Mouse (Mus musculus) monocyte, adult 2 months (primary cell): ENCODE measurements around the gene Tmem39b.
A peak's percentile ranks its signal among the peaks of the same experiment; 100 is the strongest.
"Not testable (repeated sequence)": the region's sequence is repeated elsewhere in the genome, so short reads cannot be mapped to it uniquely, and the experiment has no call there.

Experiments
- DNase-seq, 2 experiments: peaks; one replicate each; pipeline ENCODE4 v3.0.0; 2022; ENCODE audit warnings: low spot score in 2 of 2, low read depth in 1 of 2

Tmem39b gene

DNA sequence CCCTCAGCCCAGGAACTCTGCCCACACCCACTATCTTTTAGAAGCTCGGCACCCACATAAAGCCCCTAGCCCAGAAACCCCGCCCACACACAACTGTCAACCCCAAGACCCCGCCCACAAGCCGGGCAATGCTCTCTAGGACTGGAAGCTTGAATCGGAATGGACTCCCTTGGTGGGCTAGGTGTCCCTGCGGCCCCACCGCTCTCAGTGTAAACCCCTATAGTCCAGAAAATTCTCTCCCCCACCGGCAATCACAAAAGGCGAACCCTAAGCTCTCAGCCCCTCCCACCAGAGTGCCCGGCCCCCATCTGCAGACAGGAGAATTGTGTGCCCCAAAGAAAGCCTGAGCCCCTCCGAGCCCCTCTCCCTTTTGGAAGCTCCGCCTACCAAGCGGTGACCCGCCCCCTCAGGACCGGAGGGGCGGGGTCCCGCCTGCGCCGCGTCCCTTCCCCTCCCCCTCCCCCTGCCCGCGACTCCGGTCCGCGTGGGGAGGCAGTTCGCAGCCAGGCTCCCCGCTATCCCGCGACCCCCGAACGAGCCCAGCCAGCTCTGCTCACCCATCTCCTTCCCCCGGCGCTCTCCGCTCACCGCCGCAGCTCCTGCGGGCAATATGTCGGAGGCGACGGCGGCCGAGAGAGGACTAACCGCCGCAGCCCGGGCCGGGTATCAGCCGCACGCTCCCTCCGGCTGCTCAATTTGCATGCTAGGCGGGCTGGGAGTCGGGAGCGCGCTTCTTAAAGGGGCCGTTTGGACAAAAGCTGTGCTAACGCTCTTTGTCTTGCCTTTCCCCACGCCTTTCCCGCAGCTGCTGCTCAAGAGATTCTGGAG is at the start of gene Tmem39b:
Gene Tmem39b (minus strand): TSS at position 681 of the 828 bp plus-strand sequence.
- DNase-seq, result peak; percentile 54 to 72

DNA sequence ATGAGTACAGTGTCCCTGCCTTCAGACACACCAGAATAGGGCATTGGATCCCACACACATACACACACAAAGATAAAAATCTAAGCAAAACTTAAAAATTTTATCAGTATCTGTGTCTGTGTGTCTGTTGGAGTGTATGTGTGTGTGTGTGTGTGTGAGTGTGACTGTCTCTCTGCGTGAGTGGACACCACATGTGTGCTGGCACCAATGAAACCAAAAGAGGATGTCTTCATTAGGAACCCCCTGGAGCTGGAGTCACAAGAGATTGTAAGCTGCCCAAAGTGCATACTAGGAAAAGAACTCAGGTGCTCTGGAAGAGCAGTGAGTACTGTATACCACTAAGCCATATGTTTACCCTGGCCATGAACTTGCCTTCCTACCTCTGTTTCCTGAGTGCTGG is 49.5 kb upstream of the Tmem39b start:
- DNase-seq, result no peak

DNA sequence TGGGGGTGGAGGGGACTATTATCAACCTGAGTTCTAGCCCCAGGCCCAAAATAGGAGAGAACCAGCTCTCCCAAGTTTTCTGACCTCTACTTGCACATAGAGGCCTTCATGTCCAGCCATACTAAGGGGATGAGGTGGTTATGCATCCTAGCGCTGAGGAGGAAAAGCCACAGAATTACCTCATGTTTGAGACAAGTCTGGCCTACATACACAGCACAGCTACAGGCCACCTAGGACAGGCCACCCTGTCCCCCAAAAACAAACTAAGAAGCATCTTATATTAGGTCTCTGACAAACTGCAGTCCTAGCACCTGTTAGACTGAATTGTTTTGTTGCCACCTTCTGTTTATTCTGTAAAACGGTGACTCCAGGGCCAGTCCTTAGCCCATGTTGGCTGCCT is 46.9 kb upstream of the Tmem39b start:
- DNase-seq, result no peak

DNA sequence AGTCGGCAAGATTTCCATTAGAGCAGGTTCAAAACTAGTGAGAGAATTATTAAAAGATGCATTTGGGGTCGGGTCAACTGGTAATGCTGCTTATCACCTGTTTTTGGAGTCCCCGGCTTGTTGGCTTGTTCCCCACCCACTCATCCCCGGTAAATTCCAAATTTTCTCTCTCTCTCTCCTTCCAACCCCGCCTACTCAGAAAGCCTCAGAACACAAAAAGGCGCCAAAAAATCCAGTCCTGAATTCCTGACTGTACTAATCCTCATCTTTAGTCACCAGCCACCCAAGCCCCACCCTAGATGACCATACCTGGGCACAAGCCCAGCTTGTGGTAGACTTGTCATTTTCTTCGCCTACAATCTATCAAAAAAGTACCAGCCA is 46.4 kb upstream of the Tmem39b start:
- DNase-seq, result no peak

DNA sequence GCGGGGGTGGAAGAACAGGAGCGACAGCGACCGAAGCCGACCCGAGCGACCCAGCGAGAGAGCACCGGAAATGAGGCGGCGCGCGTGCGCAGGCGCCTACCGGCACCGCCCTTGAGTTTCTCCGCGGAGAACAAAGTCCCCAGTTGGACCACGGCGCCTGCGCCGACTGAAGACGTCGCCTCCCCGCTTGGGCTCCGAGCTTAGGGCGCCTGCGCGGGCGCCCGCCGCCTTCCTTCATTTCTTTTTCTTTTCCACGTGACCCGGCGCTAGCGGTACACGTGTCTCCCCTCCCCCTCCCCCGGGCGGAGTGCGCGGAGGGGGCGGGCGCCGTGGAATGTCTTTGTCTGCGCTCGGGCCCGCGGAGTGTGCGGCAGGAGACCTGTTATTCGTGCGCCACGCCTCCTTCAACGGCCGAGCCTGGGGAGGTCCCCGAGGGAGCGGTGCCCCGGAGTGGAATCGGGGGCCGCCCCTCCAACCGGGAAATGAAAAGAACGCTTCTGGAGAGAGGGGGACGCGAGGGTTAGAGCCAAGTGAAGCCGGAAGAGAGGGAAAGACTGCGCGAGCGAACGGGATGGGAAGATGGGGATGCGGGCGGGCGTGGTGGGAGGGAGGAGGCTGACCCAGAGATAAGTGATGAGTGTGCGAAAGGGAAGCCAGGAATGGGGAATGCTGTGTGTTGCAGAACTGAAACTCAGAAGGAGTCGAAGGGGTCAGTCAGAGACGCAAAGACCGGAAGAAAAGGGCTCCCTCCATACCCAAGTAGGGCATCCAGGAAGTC is 45.8 kb upstream of the Tmem39b start, which contains the start of gene Khdrbs1:
Gene Khdrbs1 (minus strand): TSS at position 72 of the 778 bp plus-strand sequence.
- DNase-seq, result peak; percentile 89 to 93

DNA sequence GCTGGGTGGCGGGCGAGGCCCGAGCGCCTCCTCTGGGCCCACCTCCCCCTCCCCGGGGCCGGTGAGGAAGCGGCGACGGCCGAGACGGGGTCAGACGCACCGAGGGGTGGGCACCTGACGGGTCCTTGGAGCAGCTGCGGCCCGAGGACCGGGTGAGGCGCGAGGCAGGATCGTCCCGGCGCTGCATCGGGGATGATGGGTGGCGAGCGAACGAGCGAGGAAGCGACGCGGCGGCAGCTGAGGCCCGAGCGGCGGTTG is 45.3 kb upstream of the Tmem39b start:
- DNase-seq, result no peak

DNA sequence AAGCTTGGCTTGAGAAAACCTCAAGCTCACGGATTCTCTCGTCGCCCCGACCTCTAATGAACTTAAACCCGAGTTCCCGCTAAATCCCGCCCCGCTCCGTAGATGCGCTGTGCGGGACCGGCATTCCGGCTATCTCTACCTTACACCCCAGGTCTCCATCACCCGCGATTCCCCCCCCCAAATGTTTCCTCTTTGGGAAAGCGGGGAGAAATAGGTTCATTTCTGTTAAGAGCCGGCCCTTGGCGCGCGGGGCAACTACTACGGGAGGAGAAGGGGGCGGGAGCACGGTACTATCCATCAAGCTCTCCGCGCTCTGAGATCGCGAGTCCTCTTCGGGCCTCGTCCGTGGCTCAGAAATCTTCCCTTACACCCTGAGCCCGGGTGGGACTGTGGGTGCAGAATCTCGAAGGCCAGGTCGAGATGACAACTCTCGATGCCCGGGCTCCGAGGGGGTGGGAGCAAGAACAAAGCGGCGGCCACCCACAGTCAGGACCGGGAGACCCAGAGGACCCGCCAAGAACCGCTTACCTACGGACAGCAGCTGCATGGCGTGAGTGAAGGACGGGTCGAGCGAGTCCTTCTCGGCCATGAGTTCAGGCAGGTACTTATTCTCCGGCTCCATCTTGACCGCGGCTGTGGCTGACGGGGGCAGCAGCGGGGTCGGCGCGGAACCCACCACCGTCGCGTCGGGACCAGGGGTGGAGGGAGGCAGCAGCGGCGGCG is 44.8 kb upstream of the Tmem39b start:
- DNase-seq, result no peak

DNA sequence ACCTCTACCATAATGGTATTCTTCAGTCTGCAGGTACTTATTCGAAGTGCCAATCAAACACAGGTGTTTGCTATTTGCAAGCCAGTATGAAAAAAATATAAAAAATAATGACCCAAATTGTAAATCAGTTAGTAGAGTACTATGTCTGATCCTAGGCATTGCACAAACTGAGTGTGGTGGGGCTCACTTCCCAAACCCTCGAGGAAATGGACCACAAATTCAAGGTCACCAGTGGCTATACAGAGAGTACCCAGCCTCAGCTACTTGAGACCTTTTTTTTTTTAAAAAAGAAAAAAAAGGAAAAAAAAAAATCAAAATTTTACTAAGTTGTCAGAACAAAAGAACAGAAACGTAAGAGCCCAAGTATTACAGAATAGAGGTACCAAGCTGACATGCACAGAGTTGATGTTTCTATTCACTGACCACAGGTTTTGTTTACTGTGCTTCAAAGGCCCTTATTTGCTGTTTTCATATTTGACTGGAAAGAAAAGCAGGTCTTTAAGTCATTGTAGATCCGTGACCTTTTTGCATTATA is 42.5 kb upstream of the Tmem39b start:
- DNase-seq, result no peak

DNA sequence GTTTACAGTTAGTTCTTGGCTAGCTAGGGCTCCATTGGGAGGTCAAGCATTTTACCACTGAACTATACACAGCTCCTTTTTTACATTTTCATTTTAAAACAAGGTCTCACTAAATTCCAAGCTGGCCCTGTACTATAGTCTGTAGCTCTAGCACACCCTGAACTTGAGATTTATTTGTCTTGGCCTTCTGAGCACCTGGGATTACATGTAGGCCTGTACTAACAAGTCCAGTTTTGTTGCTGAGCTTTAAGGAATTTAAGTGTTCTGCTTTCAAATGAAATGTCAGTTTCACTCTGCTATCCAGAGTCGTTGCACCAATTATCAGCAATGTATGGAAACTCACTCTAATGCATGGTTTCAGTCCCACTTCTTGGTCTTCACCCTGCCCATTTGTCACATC is 39.5 kb upstream of the Tmem39b start:
- no peak for DNase-seq

DNA sequence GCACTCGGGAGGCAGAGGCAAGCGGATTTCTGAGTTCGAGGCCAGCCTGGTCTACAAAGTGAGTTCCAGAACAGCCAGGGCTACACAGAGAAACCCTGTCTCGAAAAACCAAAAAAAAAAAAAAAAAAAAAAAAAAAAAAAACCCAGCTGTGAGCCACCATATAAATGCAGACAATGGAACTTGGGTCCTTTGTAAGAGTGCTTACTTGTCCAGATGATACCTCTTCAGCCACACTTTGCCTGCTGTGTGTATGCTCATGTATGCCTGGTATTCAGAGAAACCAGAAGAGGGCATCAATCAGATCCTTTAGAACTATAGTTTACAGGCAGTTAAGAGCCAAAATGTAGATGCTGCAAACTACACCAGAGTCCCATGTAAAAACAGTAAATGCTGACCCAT is 38.8 kb upstream of the Tmem39b start:
- DNase-seq, result not testable (repeated sequence)

DNA sequence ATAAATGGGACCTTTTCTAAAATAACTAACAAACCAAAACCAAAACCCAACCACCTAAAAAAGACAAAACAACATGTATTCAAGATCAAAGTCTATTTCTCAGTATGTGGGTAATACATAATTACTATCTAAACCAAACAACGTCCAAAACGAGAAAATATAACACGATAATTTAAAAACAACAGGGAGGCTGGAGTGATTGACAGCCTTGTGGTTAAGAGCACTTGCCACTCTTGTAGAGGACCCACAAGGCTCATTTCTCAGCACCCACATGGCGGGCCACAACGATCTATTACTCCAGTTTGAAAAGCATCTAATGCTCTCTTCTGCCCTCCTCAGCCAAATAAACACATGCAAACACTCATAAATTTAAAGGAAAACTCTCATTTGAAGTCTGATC is 34.8 kb upstream of the Tmem39b start:
- no peak for DNase-seq

DNA sequence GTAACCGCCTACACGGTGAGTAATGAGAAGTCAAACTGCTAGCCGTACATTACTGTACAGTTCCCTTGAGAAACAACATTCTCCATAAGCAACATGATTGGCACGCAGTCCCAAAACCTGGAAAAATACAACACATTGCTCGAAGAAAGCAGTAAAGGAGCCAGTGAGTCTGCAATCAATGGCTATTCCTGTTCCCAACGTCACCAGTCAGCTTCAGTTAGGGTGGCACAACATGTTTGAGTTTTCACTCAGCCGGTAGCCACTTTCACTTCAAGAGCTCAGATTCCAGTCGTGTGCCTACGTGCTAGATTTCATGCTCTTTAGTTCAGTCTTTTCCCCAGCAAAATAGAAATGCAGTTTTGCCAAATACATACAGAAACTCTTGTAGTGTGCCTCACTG is 19.7 kb upstream of the Tmem39b start:
- DNase-seq, result no peak

DNA sequence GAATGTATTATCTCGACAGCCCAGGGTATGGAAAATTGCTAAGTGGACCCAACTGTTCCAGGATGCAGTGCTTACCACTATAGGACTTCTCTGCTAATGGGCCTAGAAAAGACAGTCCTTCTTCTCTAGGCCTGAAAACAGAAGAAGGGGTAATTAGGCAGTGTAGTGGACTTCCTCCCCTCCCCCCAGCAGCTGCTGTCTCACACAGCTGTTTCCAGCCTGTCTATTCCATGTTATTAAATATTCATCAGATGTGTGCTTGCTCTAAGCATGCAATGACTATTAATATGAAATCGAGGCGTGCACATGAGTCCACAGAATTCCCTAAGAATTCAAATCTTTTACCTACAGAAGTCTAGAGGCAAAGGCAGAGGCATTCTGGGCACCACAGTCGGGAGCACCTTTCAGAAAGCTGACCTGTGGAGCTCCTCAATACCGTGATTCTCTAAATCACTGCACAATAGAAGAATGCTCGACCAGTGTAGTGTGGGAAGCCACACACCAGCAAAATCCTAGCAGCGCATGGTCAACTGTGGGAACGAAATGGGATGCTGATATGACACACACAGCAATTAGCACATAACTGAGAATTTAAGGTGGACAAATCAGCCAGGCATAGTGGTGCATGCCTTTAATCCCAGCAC is 13.0 kb upstream of the Tmem39b start:
- DNase-seq, result no peak

DNA sequence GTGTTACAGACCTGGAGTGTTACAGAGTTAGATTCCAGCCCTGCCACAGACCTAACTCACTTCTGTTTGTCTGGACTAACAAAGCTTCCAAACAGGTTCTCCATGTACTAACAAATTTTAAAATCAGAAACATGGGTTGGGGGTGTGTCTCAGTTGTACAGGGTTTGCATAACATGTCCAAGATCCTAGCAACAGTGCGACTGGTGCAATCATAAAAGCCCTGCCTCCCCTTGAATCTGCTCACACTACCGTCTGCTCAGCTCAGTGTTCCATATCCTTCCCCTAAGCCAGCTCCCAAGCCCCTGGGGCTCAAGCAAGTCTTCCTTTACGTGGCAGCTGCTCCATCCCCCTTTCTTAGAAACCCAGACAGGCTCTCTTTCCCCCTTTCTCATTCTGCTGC is 10.1 kb upstream of the Tmem39b start:
- DNase-seq, result no peak

DNA sequence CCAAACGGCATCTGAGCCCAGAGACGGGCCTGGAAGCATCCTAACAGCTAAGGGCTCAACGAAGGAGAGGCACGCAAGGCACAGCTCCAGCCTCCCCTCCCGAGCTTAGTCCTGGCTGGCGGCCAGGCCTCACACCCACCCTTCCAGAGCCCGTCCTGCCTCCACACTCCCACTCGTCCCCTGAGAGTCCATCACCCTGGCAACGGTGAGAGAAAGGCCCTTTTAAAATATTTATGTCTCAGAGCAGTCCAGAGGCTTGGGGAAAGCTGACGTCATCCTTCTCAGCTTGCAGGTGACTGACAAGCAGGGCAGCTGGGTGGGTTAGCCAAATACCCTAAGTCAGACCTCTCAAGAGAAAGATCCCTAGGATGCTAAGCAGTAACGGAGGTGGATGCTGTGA is 5.8 kb upstream of the Tmem39b start:
- DNase-seq, result no peak

DNA sequence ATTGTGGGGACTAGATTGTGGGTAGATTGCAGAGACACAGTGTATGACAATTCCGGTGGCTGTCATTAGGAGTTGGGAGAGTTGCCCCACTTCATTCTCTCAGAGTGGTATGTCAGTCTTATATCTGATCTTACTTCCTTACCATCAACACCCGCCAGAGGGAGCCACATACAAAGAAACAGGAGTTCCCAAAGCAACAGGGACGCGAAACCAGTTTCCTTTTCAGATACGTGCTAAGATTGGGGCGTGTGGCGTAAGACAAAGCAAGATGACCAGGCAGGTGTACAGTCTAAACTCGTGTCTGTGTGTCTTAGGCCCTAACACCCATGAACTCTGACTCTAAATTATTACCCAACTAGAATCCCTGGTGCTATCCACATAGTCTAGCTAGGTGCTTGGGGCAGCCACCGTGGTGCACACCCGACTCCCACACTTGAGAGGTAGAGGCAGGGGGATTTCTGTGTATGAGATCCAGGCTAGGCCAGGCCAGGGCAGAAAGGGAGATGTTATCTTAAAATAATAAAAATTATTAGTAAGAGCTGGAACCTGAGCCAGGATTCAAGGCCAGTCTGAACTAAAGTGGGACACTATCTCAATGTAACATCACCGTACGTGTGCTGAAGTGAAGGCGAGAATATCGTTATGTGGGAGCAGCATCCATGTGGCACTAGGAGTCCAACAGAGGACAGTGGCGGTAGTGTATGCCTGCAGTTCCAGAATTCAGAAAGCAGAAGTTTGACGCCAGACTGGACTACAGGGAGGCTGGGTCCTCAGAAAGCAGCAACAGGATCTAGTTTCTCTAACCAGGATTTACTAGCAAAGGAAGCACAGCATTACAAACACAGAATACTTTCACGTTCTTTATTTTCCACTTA is 5.1 kb upstream of the Tmem39b start:
- DNase-seq, result peak; percentile 37 to 65

DNA sequence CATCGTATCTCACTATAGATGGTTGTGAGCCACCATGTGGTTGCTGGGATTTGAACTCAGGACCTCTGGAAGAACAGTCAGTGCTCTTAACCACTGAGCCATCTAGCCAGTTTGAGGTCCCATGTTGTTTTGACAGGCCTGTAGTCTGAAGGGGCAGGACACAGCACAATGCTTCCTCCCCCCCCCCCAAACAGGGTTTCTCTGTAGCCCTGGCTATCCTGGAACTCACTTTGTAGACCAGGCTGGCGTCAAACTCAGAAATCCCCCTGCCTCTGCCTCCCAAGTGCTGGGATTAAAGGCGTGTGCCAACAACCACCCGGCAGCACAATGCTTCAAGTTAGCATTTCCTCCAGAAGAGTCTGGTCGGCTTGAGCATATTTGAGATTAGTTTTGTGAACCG is 4.0 kb upstream of the Tmem39b start:
- DNase-seq, result not testable (repeated sequence)

DNA sequence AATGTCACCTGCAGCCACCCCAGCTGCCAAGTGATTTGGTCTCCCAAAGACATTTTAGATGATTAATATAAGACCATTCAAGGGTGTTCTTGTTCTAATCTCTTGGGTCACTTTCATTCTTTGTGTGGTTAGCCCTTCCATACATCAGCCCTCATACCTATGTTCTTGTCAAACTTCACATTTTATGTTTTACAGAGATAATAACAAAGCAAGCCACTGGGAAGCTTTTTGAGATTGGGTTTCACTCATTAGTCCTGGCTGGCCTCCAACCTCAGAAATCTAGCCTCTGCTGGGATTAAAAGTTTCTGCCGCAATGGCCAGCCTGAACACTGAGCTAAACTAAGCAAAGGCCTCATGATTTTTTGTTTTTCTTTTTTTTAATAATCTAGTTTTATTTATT is 3.6 kb upstream of the Tmem39b start:
- DNase-seq, result no peak

DNA sequence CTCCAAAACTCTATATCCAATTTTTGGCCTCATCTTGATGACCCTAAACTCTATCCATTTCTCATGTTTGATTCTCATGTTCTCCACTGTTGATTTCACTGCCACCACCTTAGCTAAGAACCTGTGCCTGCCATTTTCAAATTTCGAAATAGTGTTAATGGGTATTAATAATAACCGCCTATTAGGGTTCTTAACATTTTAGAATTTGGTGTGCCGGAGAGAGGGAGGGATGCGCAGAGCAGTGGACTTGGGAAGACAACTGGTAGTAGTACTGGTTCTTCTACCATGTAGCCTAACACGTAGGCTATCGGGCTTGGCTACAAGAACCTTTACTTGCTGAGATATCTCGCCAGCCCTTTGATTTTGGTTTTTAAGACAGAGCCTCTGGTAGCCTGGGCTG is 553 bp upstream of the Tmem39b start:
- DNase-seq, result no peak

DNA sequence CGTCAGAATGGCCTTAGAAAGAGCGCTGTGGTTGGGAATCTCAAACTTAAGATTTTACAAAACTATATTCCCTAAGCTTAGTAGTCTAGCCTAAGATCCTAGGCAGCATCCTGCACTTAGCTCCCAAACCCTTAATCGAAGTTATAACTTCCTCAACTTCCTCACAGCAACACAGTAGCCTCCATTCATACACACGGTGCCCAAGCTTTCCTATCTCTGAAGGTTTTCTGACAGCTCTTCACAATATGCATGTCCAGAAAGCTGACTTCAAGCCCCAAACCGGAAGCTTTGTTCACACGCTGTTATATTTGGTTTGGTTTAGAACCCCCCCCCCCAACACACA is 852 bp downstream of the Tmem39b start:
- DNase-seq, result no peak
